Mouse (Mus musculus) thymus, adult 2 months (tissue): ENCODE results near the gene Cadps2.

Experiments used
- CTCF ChIP-seq: fragments of 200-500 bp; IDR thresholded peaks from 2 replicates; pipeline ENCODE4 v1.5.1; 2012; ENCODE audit warnings: mild to moderate bottlenecking, control low read depth, low read length, moderate library complexity, borderline replicate concordance; ENCODE audit not compliant: control insufficient read depth, poor library complexity, insufficient read depth; ENCODE audit errors: extremely low read depth
- POLR2A ChIP-seq: fragments of 200-500 bp; IDR thresholded peaks from 2 replicates; pipeline ENCODE4 v1.6.1; 2012; ENCODE audit warnings: mild to moderate bottlenecking, low read length, control low read depth, moderate library complexity; ENCODE audit not compliant: control insufficient read depth, poor library complexity, insufficient read depth; ENCODE audit errors: extremely low read depth

GRCm38 (mm10) chr6:23272542-23272941, 566.7 kb downstream of the Cadps2 start:
- TF ChIP-seq POLR2A (no peak), CTCF (no peak)
